8 mouse cellular contexts compared by ENCODE assay signal in the genomic region with DNA sequence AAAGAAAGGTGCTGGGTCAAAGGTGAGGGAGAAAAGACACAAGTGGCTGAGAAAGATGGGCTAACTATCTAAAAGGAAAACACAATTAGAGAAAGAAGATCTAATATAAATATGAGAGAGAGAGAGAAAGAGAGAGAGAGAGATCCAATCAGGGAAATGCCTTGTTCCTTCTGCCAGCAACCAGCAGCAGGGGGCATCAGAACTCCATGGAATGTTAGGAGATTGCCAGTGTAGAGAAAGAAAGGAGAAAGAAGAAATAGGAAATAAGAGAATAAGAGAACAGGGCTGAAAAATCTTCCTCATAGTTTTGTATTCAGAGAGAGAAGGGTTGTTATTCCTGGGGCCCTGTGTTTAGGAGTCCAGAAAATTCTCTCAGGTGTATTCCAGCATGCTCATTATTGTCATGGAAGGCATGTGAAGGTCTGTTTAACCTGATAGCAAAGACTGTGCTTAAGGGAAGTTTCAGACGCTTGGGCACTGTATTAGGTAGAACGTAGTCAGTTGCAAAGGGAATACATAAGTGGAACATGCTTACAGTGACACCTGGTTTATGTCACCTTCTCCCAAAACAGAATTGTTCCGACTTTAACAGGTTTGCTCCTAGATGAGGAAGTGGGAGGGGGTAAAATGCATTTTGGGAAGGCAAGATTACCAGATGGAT.
DNase-seq lines count a peak whose midpoint lies in the region; ATAC-seq and TF ChIP-seq lines count a peak whose summit lies in the region.
"Had no signal": no experiment of that assay in that cellular context is flagged by ENCODE, and none has a peak within 500 bp of the region (broad histone marks: within the 10 kb centered on the region; RNA-seq: fewer than 3 reads in every experiment).

No protein-coding gene starts in this region.

- no peaks in the 10 kb centered on the region for H3K27me3 ChIP-seq in neural tube, embryonic 12.5 days (replicated peaks)
- H3K27me3 ChIP-seq: liver, embryonic 15.5 days had no signal

- H3K4me1 ChIP-seq in neural tube, embryonic 12.5 days: no peaks in the 10 kb centered on the region
- H3K4me1 ChIP-seq: liver, embryonic 15.5 days had no signal

- H3K4me3 ChIP-seq in left cerebral cortex, adult 2 months: no peak overlapping the region
- no peak overlapping the region for H3K4me3 ChIP-seq in neural tube, embryonic 12.5 days
- H3K4me3 ChIP-seq: liver, embryonic 15.5 days had no signal

- TF ChIP-seq CTCF in left cerebral cortex, adult 2 months (IDR thresholded peaks at IDR 0.05): peak; percentile 72

- no peaks in the 10 kb centered on the region for H3K9me3 ChIP-seq in neural tube, embryonic 12.5 days
- H3K9me3 ChIP-seq: liver, embryonic 15.5 days had no signal

- intact Hi-C loops in left cerebral cortex, adult 2 months (cut with DNase I): loop anchor here (10.0 kb wide), 1 partner anchor 1091 kb away; no protein-coding TSS in a partner anchor

- WGBS in neural tube, embryonic 12.5 days: 80% methylated on average over 3 of the region's 3 CpGs

- H3K9ac ChIP-seq in neural tube, embryonic 12.5 days: no peak overlapping the region
- H3K9ac ChIP-seq: liver, embryonic 15.5 days had no signal

- no peak overlapping the region for H3K27ac ChIP-seq in left cerebral cortex, adult 2 months
- no peak overlapping the region for H3K27ac ChIP-seq in neural tube, embryonic 12.5 days
- H3K27ac ChIP-seq: liver, embryonic 15.5 days had no signal

- no peak overlapping the region for H3K4me2 ChIP-seq in neural tube, embryonic 12.5 days (replicated peaks)
- H3K4me2 ChIP-seq: liver, embryonic 15.5 days had no signal

- ATAC-seq in hematopoietic stem cell, adult 5-6 weeks (replicated peaks in 1 of 2; ENCODE audit: insufficient read depth in 1 of 2, low FRiP score in 2 of 2, low TSS enrichment in 1 of 2, low read depth in 1 of 2, poor library complexity in 2 of 2, severe bottlenecking in 2 of 2): peak; percentile 36 to 46; a peak in 1 of 4 replicates
- ATAC-seq in neural tube, embryonic 12.5 days (ENCODE audit: low FRiP score, low read depth): peak; percentile 52; the same call in 1 of the 2 replicates
- ATAC-seq in megakaryocyte, adult 5-6 weeks (ENCODE audit: poor library complexity, severe bottlenecking): no peak

- peak; percentile 3 to 4 for DNase-seq in B cell, adult 2 months
- DNase-seq in NIH3T3 (ENCODE audit: low read depth): peak; percentile 85
- DNase-seq in cerebellum, postnatal 36 days: peak; percentile 68 to 71
- DNase-seq in left cerebral cortex, adult 2 months (ENCODE audit: extremely low spot score in 1 of 2, low spot score in 2 of 2): peak; percentile 48 to 73

- H3K36me3 ChIP-seq in neural tube, embryonic 12.5 days: no peaks in the 10 kb centered on the region
- H3K36me3 ChIP-seq: liver, embryonic 15.5 days had no signal

Comparison
In these comparisons a context has a peak if more than half of its experiments do, and no peak if none do; other contexts are left out.
1. DNase-seq: peak in every context shown above with its lines; median percentile 85 in NIH3T3; 70 in cerebellum, postnatal 36 days; 60 in left cerebral cortex, adult 2 months; 4 in B cell, adult 2 months.